Mouse (Mus musculus) cerebellum, adult 9-10 months (tissue): Measurements from ENCODE around the gene Fuz.

Experiments
- DNase-seq: peaks from one replicate; pipeline ENCODE4 v3.0.0; 2022

Gene Fuz

DNA sequence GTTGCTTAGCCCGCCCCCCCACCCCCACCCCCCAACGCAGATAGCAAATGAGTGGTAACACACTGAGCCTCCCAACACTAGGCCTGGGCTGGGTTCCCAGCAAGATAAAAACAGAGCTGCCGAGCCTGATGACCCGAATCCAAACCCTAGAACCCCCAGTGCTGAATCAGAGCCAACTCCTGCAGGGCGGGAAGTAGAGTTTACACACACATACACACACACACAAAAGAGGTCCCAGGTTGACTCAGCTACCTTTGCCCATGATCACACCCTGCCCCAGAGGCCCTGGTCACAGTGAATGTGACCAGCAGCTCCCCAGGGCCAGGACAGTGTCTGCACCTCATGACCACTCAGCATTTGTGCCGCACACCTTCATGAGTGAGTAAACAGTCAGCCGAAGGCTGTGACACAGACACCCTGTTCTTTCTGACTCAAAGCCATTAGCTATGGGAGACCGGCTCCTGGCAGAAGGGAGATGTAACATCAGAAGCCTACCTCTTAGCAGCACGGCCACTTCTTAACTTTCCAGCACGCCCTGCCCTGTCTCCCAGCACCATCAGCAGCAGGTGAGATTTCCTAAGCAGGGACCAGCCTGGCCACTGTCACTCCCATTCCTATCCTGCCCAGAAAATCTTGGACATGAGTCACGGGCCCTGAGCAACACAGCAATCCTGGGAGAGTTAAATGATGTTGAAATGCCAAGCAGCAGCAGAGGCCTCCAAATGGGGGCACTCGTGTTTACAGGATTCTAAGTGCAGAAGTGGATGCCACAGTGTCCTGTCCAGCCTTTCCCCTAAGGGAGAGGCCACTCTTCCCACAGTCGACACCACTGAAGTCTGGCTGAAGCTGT, 7.4 kb upstream of the Fuz start:
- no peak for DNase-seq

- DNase-seq, result no peak
Observed at GRCm38 (mm10) chr7:44890180-44890579, 5.7 kb upstream of the Fuz start.

DNA sequence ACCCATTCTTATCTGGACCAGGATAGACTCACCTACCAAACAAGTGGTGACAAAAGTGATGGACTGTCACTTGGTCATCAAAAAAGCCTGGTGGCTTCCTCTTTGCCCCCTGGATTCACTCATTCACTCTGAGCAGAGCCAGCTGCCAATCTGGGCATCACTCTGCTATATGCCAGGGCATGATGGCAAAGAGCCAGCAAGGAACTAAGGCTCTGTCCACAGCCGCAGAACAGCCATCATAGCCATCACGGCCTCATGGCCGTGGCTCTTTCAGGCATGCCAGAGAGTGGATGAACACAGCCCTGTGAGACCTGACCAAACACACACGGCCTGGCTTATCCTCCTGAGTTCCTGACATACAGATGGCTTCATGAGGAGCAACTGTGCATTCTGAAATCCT, 5.1 kb upstream of the Fuz start:
- no peak for DNase-seq

DNA sequence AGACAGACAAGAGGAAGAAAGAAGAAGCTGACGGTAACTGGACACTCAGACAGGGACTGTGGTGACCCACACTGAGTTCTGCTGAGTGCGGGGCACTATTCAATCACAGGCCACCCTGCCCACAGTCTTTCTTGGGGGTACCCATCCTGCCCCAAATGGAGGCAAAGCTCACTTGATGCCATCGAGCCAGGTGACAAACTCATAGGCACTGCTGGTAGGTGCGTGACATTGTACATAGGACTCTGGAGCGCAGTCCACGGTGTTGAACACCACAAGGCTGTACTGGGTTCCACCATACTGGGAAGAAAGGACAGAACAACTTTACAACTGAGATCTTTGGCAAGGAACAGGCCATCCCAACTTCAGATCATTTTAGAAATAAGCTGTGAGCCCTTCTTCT, 4.3 kb upstream of the Fuz start:
- no peak for DNase-seq

DNA sequence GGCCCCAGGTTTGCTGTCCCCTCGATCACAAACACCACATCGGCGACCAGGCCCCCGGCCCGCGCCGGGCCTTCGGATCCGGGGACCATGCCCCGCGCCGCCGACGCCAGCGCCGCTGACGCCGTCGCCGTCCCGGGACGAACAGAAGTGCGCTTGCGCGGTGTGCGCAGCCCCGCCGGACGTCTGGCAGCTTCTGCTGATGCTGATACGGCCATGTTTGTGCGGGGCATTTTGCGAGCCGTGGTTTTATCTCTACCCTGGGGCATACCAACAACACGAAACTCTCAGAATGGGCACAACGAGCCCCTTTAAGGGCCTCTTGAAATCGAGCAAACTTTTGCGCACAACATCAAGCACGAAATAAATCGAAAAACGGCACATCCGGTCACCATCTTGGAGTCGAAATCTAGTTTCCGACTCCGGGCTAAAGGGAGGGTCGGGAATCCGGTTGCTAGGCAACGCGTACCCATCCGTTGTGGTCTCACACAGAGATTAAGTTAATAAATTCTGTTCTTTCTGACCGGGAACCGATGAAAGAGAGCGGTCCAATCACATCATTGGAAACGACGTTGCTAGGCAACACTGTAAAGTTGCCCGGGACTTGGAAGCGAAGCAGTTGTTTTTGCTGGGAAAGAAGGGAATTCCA, 3.5 kb upstream of the Fuz start, which contains the start of gene Med25:
Gene Med25 (minus strand): TSS at position 437 of the 646 bp plus-strand sequence.
- peak; percentile 94 for DNase-seq

- no peak for DNase-seq
Observed at GRCm38 (mm10) chr7:44893197-44893596, 2.7 kb upstream of the Fuz start.

DNA sequence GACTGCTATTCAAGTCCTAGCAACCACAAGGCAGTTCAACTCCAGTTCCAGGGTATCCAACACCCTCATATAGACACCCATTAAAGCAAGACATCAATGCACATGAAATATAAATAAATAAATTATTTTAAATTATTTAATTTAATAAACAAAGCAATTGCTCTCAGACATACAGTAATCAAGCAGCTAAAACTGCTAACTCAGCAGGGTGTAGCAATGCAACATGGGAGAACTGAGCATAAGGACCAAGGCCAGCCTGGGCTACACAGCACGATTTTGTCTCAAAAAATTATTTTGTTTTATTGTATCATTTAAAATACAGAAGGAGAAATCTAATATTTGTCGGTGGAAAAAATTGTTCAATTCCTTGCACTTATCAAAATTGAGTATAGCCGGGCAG, 1.7 kb upstream of the Fuz start:
- no peak for DNase-seq

DNA sequence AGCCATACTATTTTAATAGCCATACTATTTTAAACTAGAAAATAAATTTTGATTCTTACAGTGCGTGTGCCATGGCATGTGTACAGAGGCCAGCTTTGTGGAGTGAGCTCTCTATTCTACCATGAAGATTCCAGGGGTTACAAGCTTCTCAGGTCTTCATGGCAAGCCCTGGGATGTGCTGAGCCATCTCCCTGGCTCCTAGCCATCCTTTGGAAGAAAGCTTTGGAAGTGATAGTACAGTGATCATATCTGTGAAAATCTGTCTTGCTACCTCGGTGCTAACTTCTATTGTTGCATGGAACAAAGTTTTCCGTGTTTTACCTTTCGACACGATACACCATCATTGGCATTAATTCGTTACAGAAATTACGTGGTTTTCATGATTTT, 680 bp upstream of the Fuz start:
- no peak for DNase-seq

DNA sequence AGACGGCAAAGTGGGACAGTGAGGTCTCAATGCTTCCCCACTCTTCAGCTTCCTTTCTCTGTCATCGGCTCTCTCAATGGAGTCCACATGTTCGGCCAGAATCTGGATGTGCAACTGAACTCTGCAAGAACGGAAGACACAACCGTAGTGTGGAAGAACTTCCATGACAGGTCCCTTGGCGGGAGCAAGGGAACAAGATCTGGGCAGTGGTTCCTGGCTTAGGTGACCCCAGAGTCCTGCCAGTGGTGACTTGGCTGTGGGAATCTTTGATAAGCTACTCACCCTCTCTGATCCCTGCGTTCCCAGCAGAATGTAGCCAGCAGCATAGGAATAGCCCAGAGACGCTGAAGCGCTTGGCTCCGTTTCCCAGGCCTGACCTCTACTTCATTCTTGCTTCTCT, 620 bp downstream of the Fuz start:
- no peak for DNase-seq

DNA sequence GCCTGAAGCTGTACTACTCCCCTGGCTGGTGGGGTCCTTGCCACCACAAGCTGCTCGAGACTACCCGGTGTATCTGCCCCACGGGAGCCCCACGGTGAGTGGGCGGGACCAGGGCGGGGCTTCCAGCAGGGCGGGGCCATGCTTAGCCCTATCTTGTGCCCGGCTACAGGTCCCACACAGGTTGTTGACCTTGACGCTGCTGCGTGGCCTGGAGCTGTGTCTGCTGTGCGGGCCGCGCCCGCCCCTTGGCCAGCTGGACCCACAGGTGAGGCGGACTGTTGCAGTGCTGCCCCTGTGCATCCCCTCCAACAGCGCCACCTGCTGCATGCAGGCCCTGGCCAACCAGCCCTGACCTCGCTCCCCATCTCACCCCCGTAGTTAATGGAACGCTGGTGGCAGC, 2.7 kb downstream of the Fuz start:
- DNase-seq, result peak; percentile 68

DNA sequence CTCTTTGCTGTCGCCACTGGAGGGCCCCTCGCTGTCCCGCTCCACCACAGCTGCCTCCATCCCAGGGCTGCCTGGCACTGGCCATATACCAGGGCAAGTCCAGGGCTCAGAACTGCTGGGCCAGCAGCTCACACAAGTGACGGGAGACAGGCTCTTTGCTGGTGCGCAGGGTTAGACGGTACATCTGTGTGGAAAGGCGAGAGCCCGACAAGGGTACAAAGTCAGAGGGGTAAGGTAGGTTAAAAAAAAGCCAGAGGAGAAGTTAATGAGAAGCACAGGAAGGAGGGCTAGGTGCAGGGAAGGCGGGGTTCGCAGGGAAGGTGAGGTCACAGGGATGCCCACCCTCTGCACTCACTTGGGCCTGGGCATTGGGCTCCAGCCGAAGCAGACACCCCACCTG, 4.8 kb downstream of the Fuz start:
- DNase-seq, result no peak

DNA sequence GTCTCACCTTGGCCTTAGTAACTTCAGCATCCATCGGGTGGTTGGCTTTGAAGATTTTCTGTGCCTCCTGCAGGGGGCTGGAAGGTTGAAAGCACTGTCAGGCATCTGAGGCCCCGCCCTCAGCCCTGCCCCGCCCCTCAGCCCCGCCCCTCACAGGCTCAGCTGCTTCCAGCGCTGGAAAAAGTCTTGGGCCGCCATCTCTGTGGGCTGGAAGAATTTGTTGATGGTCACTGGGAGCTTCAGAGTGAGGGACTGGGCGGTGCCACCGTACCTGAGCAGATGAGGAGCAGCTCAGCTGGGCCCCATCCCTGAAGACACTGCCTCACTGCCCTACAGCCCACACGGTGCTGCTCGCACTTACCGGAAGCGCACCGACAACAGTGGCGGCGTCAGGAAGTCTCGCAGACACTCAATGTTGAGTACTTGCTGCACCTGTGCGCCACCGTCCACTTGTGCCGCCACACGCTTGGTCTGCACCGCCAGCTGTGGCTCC, 5.4 kb downstream of the Fuz start:
- DNase-seq, result no peak

DNA sequence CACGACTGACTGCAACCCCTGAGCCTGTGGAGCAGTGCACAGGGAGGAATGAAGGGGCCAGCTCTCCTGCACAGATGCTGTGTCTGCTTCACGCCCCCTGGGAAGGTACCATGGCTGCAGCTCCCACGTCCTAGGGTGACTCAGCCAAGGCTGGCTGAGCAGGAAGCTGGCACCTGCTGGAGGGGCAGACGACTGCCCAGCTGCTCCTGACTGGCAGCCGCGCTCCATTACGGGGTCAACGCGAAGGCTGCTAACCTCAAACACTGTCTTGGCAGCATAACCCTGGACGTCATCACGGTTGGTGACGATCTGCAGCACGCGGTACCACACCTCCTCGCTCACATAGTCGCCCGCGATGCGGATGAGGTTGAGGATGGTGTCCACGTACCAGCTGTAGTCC, 9.6 kb downstream of the Fuz start:
- no peak for DNase-seq

DNA sequence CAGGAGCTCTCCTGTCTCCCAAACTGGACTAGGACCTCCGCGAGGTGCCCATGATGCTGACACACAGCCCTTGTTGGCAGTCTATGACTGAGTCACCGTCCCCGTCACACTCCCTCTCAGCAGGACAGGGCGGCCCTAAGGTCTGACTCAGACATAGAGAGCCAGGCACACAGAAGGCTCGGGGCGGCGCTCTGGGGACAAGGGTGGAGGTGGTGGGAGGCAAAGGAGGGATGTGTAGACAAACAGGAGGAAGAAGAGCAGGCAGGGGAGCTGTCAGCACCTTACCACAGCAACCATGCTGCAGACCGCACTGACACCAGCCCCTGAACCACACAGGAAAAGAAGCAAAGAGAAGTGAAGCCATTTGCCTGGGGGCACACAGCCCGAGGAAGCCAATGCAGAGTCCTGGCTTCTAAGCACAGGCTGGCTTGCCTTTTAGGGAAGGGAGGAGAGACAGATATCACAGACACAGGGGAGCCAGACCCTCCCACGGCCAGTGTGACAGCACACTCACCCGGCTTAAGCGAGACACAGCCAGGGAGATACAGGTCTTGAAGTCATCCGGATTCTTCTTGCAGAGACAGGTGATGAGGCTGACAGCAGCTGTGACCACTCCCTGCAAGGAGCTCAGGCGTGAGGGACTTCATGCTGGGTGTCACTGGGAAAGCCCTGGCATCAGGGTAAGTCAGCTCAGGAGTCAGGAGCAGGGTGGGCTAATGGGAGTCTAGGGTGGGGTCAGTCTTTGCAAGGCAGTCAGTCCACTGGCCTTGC, 13.0 kb downstream of the Fuz start:
- DNase-seq, result no peak

- no peak for DNase-seq
Observed at GRCm38 (mm10) chr7:44914396-44914795, 18.5 kb downstream of the Fuz start.

GRCm38 (mm10) chr7:44915314-44915713, 19.4 kb downstream of the Fuz start:
- DNase-seq, result no peak

DNA sequence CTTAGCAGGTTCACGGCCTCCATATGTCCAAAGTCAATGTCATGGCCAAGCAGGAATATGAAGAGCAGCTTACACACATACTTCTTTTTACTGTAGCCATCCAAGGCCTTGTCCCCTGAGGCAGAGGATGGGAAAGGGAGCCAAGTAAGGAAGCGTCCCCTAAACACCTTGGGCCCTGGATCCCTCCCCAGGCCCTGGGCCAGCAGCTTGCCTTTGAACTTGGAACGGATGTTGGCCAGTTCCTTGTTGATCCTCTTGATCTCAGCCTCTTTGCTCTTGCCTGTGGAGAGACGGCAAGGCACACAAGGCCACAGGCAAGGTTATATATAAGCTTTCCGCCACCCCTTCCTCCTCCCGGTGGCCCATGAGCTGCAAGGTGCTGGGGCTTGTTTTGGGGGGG, 20.3 kb downstream of the Fuz start:
- no peak for DNase-seq

DNA sequence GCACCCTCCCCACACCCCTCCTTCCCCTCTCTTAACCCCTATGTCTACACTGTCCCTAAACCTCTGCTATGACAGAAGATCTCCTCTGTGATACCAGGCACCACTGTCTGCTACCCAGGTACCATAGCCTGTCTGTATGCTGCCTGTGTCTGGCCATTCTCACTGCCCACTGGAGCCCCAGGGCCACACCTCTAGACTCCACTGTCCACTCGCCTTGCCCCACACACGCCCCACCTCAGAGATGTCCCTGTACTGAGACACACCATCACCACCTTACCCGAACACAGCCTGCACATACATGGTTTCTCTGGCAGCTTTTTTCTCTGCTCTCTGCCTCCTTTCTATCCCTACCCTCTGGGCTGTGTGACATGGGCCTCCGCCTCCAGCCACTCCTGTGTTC, 21.0 kb downstream of the Fuz start:
- no peak for DNase-seq

DNA sequence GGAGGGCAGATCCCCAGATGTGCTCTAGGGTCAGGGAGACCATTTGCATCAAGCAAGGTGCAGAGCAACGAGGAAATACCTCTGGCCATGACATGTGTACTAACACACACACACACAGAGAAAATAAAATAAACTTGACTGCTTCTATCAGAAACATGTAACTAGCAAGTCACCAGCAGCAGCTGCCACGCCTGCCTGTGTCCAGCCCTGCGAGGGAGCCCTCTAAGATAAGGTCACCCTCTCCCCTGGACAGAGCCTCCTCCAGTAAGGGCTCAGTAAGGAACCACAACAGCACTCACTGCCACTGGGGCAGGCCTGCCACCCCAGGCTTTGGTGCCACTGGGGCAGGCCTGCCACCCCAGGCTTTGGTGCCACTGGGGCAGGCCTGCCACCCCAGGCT, 22.3 kb downstream of the Fuz start:
- no peak for DNase-seq

DNA sequence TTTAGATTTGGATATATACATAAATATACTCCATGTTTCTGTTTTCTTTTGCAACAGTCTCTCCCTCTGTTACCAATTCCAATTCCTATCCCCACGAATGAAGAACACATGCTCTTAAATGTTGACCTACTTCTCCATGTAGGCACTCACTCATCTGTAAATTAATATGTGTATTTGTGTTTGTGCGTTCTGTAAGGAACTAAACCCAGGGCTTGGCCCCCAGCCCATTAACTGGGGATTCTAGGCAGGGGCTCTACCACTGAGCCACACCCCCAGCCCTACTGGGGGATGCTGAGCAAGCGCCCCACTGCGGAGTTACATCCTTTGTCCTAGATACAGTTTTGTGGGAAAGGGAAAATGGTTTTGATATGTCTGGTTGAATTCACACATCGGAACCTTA, 23.2 kb downstream of the Fuz start:
- DNase-seq, result no peak

DNA sequence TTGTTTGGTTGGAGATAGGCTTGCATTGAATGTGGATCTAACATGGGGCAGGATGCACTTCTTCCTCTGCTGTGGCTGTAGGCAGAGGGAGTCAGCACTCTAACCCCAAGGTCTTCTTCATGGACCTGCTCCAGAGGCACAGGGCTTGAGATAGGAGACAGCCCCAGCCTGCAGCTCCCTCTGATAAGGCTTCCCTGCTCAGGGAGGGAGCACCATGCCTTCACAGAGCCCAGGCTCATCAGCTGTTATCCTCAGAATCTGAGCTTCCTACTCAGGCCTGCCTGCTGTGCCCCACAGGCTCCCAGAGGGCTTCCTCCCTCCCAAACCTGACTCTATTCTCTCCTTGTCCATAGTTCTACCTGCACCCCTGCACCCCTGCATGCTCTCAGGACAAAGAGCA, 26.7 kb downstream of the Fuz start:
- DNase-seq, result no peak

- DNase-seq, result peak; percentile 50
Observed at GRCm38 (mm10) chr7:44925468-44925867, 29.6 kb downstream of the Fuz start.

DNA sequence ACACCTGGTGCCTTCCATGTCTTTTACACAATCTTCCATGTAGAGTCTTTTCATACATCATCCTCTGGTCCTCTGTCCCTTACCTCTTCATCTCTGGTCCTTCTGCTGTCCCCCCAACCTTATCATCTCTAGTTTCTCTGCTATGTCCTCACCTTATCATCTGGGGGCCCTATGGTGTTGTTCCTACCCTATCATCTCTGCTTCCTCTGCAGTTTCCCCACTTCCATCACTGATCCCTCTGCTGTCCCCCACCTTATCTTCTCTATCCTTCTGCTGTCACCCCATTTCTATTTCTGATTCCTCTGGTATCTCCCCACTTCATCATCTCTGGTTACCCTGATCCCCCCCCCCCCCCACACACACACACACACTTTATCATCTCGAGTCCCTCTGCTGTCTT, 32.7 kb downstream of the Fuz start:
- no peak for DNase-seq
